Comparison of ENCODE assay signal across 9 mouse cellular contexts in the genomic region with DNA sequence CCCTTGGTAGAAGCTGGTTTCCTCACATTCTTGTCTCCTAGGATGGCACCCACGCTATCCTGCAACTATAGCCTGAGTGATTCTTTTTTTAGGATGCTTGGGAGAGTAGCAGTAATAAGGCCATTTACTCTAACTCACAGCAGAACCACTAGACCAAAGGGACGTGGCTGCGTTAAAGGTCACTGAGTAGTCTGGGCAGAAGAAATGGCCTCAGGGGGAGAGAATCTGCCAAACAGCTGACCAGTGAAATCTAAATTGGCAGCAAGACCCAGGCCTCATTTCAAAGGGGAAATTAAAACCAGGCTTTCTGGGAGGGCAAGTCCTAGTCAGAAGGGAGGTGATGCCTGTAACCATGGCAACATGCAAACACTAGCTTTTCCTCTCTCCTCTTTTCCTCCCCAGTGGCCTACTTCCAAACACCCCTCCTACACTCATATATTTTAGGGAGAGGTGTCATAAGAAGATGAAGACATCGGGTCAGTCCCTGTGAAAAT.
DNase-seq lines count a peak whose midpoint lies in the region; ATAC-seq and TF ChIP-seq lines count a peak whose summit lies in the region.
"Had no signal": no experiment of that assay in that cellular context is flagged by ENCODE, and none has a peak within 500 bp of the region (broad histone marks: within the 10 kb centered on the region; RNA-seq: fewer than 3 reads in every experiment).

No protein-coding gene starts in this region.

- no peak overlapping the region for H3K4me3 ChIP-seq in olfactory bulb, adult 2 months (ENCODE audit: insufficient read depth, low read depth, low read length)
- H3K4me3 ChIP-seq: liver, embryonic 15.5 days had no signal

- H3K4me1 ChIP-seq in olfactory bulb, adult 2 months (ENCODE audit: control insufficient read depth, insufficient read depth, low read length), result peaks cover 3% of the 10 kb centered on the region; the same call in 1 of the 2 replicates
- H3K4me1 ChIP-seq: liver, embryonic 15.5 days had no signal

- no peak for ATAC-seq in megakaryocyte progenitor cell, adult 5-6 weeks (replicated peaks; ENCODE audit: poor library complexity)

- WGBS in olfactory bulb, adult 2 months, result 20% methylated on average over 4 of the region's 4 CpGs

- H3K27ac ChIP-seq in olfactory bulb, adult 2 months (ENCODE audit: insufficient read depth, low read depth, low read length), result peak overlapping the region; percentile 75
- H3K27ac ChIP-seq: liver, embryonic 15.5 days had no signal

- no peak for TF ChIP-seq POLR2A in olfactory bulb, adult 2 months (IDR thresholded peaks at IDR 0.05; ENCODE audit: insufficient read depth, low read depth, low read length)

- no peak for TF ChIP-seq CTCF in olfactory bulb, adult 2 months (IDR thresholded peaks at IDR 0.05; ENCODE audit: insufficient read depth, low read depth, low read length)

- DNase-seq in cerebellum, postnatal 10 days, result peak; percentile 62 to 67
- no peak for DNase-seq in cerebellum, adult 11-12 months
- DNase-seq in MN1 (ENCODE audit: low spot score), result peak; percentile 35
- DNase-seq in frontal cortex, postnatal 14 days (ENCODE audit: low spot score in 2 of 2), result peak; percentile 32 to 35
- DNase-seq in layer of hippocampus, postnatal 36 days, result peak; percentile 14 to 18
- DNase-seq in B cell, adult 2 months, result no peak

Comparison
In these comparisons a context has a peak if more than half of its experiments do, and no peak if none do; other contexts are left out.
1. DNase-seq: peak in cerebellum, postnatal 10 days (2 of 2), MN1 (single experiment), frontal cortex, postnatal 14 days (2 of 2) and layer of hippocampus, postnatal 36 days (2 of 2); none in cerebellum, adult 11-12 months (single experiment) and B cell, adult 2 months (0 of 2).